Mouse (Mus musculus) heart, embryonic 11.5 days (tissue): ENCODE measurements at regions not wholly inside any gene's neighbourhood (a gene's known extent, or its start where the extent isn't known, plus 50 kb on each side); places are given as distances from the start of the nearest gene placed in this dataset.

Experiments
- ATAC-seq: fragments of 200-750 bp; cut with Nextera tagmentation; replicated peaks from 2 replicates; pipeline ENCODE4 v1.8.0; 2017; ENCODE audit warnings: moderate library complexity; ENCODE audit not compliant: insufficient number of reproducible peaks, low FRiP score, low TSS enrichment
- H3K27ac ChIP-seq: fragments of 300-500 bp; sonication (generic); 2 replicates; pipeline ENCODE4 v1.5.1; 2014; ENCODE audit warnings: mild to moderate bottlenecking, low read depth, low read length
- H3K27me3 ChIP-seq: fragments of 300-500 bp; sonication (generic); 2 replicates; pipeline ENCODE4 v1.6.1; 2014; ENCODE audit warnings: mild to moderate bottlenecking, low read length, mixed read lengths; ENCODE audit not compliant: control insufficient read depth, insufficient read depth
- H3K36me3 ChIP-seq: fragments of 300-500 bp; sonication (generic); 2 replicates; pipeline ENCODE4 v1.6.1; 2014; ENCODE audit warnings: mild to moderate bottlenecking, low read length, moderate library complexity, mixed read lengths; ENCODE audit not compliant: control insufficient read depth, insufficient read depth
- H3K4me1 ChIP-seq: fragments of 300-500 bp; sonication (generic); 2 replicates; pipeline ENCODE4 v1.6.1; 2014; ENCODE audit warnings: low read length; ENCODE audit not compliant: control insufficient read depth, insufficient read depth
- H3K4me2 ChIP-seq: fragments of 300-500 bp; sonication (generic); 2 replicates; pipeline ENCODE4 v1.6.1; 2014; ENCODE audit warnings: mild to moderate bottlenecking, moderate library complexity
- H3K4me3 ChIP-seq: fragments of 300-500 bp; sonication (generic); 2 replicates; pipeline ENCODE4 v1.5.1; 2014; ENCODE audit warnings: low read depth, low read length
- H3K9ac ChIP-seq: fragments of 300-500 bp; sonication (generic); 2 replicates; pipeline ENCODE4 v1.6.1; 2014; ENCODE audit warnings: mild to moderate bottlenecking, low read depth, low read length, moderate library complexity
- H3K9me3 ChIP-seq: fragments of 300-500 bp; sonication (generic); replicated peaks from 2 replicates; pipeline ENCODE4 v1.6.1; 2016; ENCODE audit warnings: low read length; ENCODE audit not compliant: control insufficient read depth
- WGBS: fragments of 180-500 bp; shearing (Covaris S2); extraction: QIAGEN DNeasy Blood & Tissue Kit; methylation state at CpG from one replicate; pipeline ENCODE4 v1.1.7; 2014; ENCODE audit not compliant: insufficient replicate concordance; 5-methylcytosine and 5-hydroxymethylcytosine counted together

- Histone ChIP-seq H3K9ac (no peak overlapping the region), H3K4me3 (no peak overlapping the region), H3K4me2 (no peak overlapping the region), H3K4me1 (no peaks in the 10 kb centered on the region), H3K36me3 (no peaks in the 10 kb centered on the region), H3K27ac (no peak overlapping the region), H3K27me3 (no peaks in the 10 kb centered on the region), H3K9me3 (no peaks in the 10 kb centered on the region)
- 49% methylated on average over 4 of the region's 4 CpGs for WGBS
- ATAC-seq: no peak
These were observed 90.9 kb downstream of the Kctd12 start for GRCm38 (mm10) chr14:102891552-102891951.

- Histone ChIP-seq H3K9me3 (no peaks in the 10 kb centered on the region), H3K9ac (no peak overlapping the region), H3K27ac (no peak overlapping the region), H3K36me3 (no peaks in the 10 kb centered on the region), H3K4me2 (no peak overlapping the region), H3K27me3 (no peaks in the 10 kb centered on the region), H3K4me1 (no peaks in the 10 kb centered on the region), H3K4me3 (no peak overlapping the region)
- 83% methylated on average over 2 of the region's 2 CpGs for WGBS
- ATAC-seq: no peak
These were observed 97.2 kb downstream of the Kctd12 start for GRCm38 (mm10) chr14:102885240-102885598.

- Histone ChIP-seq H3K27me3 (no peaks in the 10 kb centered on the region), H3K4me1 (no peaks in the 10 kb centered on the region), H3K9ac (no peak overlapping the region), H3K9me3 (no peaks in the 10 kb centered on the region), H3K4me3 (no peak overlapping the region), H3K27ac (no peak overlapping the region), H3K4me2 (no peak overlapping the region), H3K36me3 (no peaks in the 10 kb centered on the region)
- ATAC-seq: no peak
- WGBS: 78% methylated on average over 10 of the region's 10 CpGs
These were observed 97.7 kb downstream of the Kctd12 start for GRCm38 (mm10) chr14:102884539-102885239.

- H3K27me3 ChIP-seq: no peaks in the 10 kb centered on the region
- H3K9ac ChIP-seq: no peak overlapping the region
- H3K4me3 ChIP-seq: no peak overlapping the region
- H3K4me2 ChIP-seq: no peak overlapping the region
- no peak for ATAC-seq
- WGBS: 76% methylated on average over 15 of the region's 15 CpGs
- no peaks in the 10 kb centered on the region for H3K9me3 ChIP-seq
- no peaks in the 10 kb centered on the region for H3K4me1 ChIP-seq
- no peak overlapping the region for H3K27ac ChIP-seq
- no peaks in the 10 kb centered on the region for H3K36me3 ChIP-seq
These were observed 98.9 kb downstream of the Kctd12 start for GRCm38 (mm10) chr14:102883344-102884122.

- no peak overlapping the region for H3K4me3 ChIP-seq
- no peak for ATAC-seq
- no peaks in the 10 kb centered on the region for H3K36me3 ChIP-seq
- H3K4me2 ChIP-seq: no peak overlapping the region
- 79% methylated on average over 3 of the region's 3 CpGs for WGBS
- no peaks in the 10 kb centered on the region for H3K9me3 ChIP-seq
- H3K9ac ChIP-seq: no peak overlapping the region
- H3K4me1 ChIP-seq: no peaks in the 10 kb centered on the region
- H3K27me3 ChIP-seq: no peaks in the 10 kb centered on the region
- H3K27ac ChIP-seq: no peak overlapping the region
These were observed 100.2 kb downstream of the Kctd12 start for GRCm38 (mm10) chr14:102882281-102882680.

- Histone ChIP-seq H3K27me3 (no peaks in the 10 kb centered on the region), H3K4me3 (no peak overlapping the region), H3K4me1 (no peaks in the 10 kb centered on the region), H3K9me3 (no peaks in the 10 kb centered on the region), H3K36me3 (no peaks in the 10 kb centered on the region), H3K4me2 (no peak overlapping the region), H3K27ac (no peak overlapping the region), H3K9ac (no peak overlapping the region)
- WGBS: 66% methylated on average over 1 of the region's 1 CpGs
- no peak for ATAC-seq
These were observed 101.8 kb downstream of the Kctd12 start for GRCm38 (mm10) chr14:102880658-102881083.

GRCm38 (mm10) chr14:102878572-102878971 is 103.9 kb downstream of the Kctd12 start:
- Histone ChIP-seq H3K36me3 (no peaks in the 10 kb centered on the region), H3K4me3 (no peak overlapping the region), H3K4me2 (no peak overlapping the region), H3K9me3 (no peaks in the 10 kb centered on the region), H3K9ac (no peak overlapping the region), H3K27ac (no peak overlapping the region), H3K27me3 (no peaks in the 10 kb centered on the region), H3K4me1 (no peaks in the 10 kb centered on the region)
- no peak for ATAC-seq
- WGBS: 80% methylated on average over 6 of the region's 6 CpGs

- H3K4me3 ChIP-seq: no peak overlapping the region
- 76% methylated on average over 1 of the region's 1 CpGs for WGBS
- no peaks in the 10 kb centered on the region for H3K36me3 ChIP-seq
- no peak overlapping the region for H3K27ac ChIP-seq
- H3K27me3 ChIP-seq: no peaks in the 10 kb centered on the region
- no peaks in the 10 kb centered on the region for H3K9me3 ChIP-seq
- H3K4me1 ChIP-seq: no peaks in the 10 kb centered on the region
- H3K9ac ChIP-seq: no peak overlapping the region
- no peak for ATAC-seq
- no peak overlapping the region for H3K4me2 ChIP-seq
These were observed 114.3 kb downstream of the Kctd12 start for GRCm38 (mm10) chr14:102868160-102868559.

- no peak for ATAC-seq
- Histone ChIP-seq H3K36me3 (no peaks in the 10 kb centered on the region), H3K4me2 (no peak overlapping the region), H3K4me3 (no peak overlapping the region), H3K9ac (no peak overlapping the region), H3K9me3 (no peaks in the 10 kb centered on the region), H3K4me1 (no peaks in the 10 kb centered on the region), H3K27ac (no peak overlapping the region), H3K27me3 (no peaks in the 10 kb centered on the region)
- 73% methylated on average over 2 of the region's 2 CpGs for WGBS
These were observed 114.7 kb downstream of the Kctd12 start for GRCm38 (mm10) chr14:102867697-102868096.
